Mouse (Mus musculus) monocyte, adult 2 months (primary cell): ENCODE measurements around the gene Gm5108.

Experiments used
- DNase-seq, 2 experiments: peaks; one replicate each; pipeline ENCODE4 v3.0.0; 2022; ENCODE audit warnings: low spot score in 2 of 2, low read depth in 1 of 2

Gene Gm5108

GRCm38 (mm10) chr5:67941369-67941768, at the start of gene Gm5108:
Gene Gm5108, plus strand, starts transcription at chr5:67941669.
- DNase-seq, result no peak

- no peak for DNase-seq
Measured at GRCm38 (mm10) chr5:67898921-67899320, 42.5 kb upstream of the Gm5108 start.

- no peak for DNase-seq
Measured at GRCm38 (mm10) chr5:67904555-67904954, 36.9 kb upstream of the Gm5108 start.

- no peak for DNase-seq
Measured at GRCm38 (mm10) chr5:67930584-67930983, 10.9 kb upstream of the Gm5108 start.

- no peak for DNase-seq
Measured at GRCm38 (mm10) chr5:67931623-67932022, 9.8 kb upstream of the Gm5108 start.

- no peak for DNase-seq
Measured at GRCm38 (mm10) chr5:67943199-67943598, 1.7 kb downstream of the Gm5108 start.

GRCm38 (mm10) chr5:67944074-67944785, 2.8 kb downstream of the Gm5108 start:
- DNase-seq, result no peak

GRCm38 (mm10) chr5:67946321-67946720, 4.9 kb downstream of the Gm5108 start, which contains the start of gene Gm21905:
Gene Gm21905, minus strand, starts transcription at chr5:67946421.
- no peak for DNase-seq

GRCm38 (mm10) chr5:67947006-67947405, 5.5 kb downstream of the Gm5108 start:
- no peak for DNase-seq

- DNase-seq, result no peak
Measured at GRCm38 (mm10) chr5:67948074-67948473, 6.6 kb downstream of the Gm5108 start.

GRCm38 (mm10) chr5:67954097-67954496, 12.6 kb downstream of the Gm5108 start:
- no peak for DNase-seq

- DNase-seq, result no peak
Measured at GRCm38 (mm10) chr5:67955486-67955885, 14.0 kb downstream of the Gm5108 start.

- DNase-seq, result no peak
Measured at GRCm38 (mm10) chr5:67961708-67962629, 20.5 kb downstream of the Gm5108 start.

GRCm38 (mm10) chr5:67969536-67969935, 28.1 kb downstream of the Gm5108 start:
- DNase-seq, result no peak

- no peak for DNase-seq
Measured at GRCm38 (mm10) chr5:67981946-67982526, 40.6 kb downstream of the Gm5108 start.

GRCm38 (mm10) chr5:67990426-67990825, 49.0 kb downstream of the Gm5108 start:
- DNase-seq, result no peak

GRCm38 (mm10) chr5:68002611-68003010, 61.1 kb downstream of the Gm5108 start:
- DNase-seq, result no peak

- no peak for DNase-seq
Measured at GRCm38 (mm10) chr5:68003904-68004303, 62.4 kb downstream of the Gm5108 start.

GRCm38 (mm10) chr5:68004419-68004818, 63.0 kb downstream of the Gm5108 start:
- no peak for DNase-seq

GRCm38 (mm10) chr5:68007074-68007473, 65.6 kb downstream of the Gm5108 start:
- no peak for DNase-seq

GRCm38 (mm10) chr5:68011569-68011968, 70.1 kb downstream of the Gm5108 start:
- DNase-seq, result no peak

- DNase-seq, result peak; percentile 16 to 44
Measured at GRCm38 (mm10) chr5:68012618-68013017, 71.1 kb downstream of the Gm5108 start.
